Mouse (Mus musculus): Measurements from ENCODE around the gene Sirt2.
A peak's percentile ranks its signal among the peaks of the same experiment; 100 is the strongest.

Gene Sirt2

DNA sequence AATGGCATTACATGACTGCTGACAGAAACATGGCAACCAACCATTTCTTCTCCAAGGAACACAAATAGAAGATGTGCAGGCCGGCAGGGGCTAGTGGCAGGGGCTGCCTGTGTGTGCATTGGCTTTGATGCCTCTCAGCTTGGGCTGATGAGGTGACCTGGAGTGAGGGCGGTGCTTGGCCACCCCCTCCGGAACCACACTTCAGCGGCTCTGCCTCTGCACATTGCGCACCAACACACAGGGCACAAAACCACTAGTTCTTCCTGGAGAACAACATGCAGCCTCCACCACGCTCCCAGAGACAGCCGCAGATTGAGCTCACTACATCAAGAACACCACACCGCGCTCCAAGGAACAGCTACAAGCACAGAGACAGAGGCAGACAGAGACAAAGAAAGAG lies 49.7 kb downstream of the Sirt2 start:
- peak; percentile 22 for DNase-seq (ENCODE audit: low spot score)

- no peak for DNase-seq (ENCODE audit: low spot score)
Observed at GRCm38 (mm10) chr7:28816920-28817319, 50.4 kb downstream of the Sirt2 start.

DNA sequence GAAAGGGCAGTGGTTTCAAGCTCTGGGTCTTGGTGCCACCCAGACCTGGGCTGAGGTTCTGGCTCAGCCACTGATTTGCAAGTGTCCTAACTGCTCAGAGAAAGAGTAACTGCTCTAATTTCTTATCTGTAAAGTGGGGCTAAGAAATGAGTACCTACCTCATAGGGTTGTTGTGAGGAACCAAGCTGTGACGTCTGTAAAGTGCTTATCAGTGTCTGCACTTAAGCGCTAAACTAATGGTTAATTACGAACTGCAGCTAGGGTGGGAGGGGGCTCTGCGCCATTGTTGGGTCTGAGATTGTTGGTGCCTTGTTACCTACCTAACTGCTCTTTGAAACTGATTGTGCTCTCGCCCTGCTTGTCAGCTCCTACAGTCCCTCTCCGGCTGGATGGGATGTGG lies 51.0 kb downstream of the Sirt2 start:
- DNase-seq (ENCODE audit: low spot score), result no peak

DNA sequence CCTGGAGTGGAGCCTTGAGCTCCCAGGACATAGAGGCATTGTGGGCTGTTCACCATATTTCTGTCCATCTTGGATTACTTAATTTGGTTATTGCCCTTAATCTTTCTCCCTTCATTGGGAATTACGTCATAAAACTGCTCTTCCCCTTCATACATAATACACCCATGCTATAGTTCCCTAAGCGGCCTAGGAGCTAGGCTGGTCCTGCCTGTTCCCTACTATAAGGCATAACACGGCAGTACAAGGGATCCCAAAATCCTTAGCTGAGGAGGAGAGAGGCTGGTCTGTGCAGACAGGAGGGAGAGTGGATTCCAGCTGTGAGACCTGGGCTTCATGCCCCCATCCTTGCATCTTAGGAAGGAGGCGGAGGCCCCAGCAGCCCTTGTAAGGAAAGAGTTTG lies 51.4 kb downstream of the Sirt2 start:
- peak; percentile 32 for DNase-seq (ENCODE audit: low spot score)

DNA sequence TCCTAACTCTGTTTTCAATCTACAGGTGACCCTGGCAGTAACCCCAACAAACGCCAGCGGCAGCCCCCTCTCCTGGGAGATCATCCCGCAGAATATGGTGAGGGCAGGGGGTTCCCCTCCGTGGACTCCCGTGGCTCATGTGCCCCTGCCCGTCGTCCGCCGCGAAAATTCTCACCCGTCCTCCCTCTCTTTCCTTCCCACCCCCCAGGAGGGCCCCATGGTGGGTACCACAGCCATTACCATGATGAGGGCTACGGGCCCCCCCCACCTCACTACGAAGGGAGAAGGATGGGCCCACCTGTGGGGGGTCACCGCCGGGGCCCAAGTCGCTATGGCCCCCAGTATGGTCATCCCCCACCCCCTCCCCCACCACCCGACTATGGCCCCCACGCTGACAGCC lies 51.9 kb downstream of the Sirt2 start:
- DNase-seq (ENCODE audit: low spot score), result no peak

DNA sequence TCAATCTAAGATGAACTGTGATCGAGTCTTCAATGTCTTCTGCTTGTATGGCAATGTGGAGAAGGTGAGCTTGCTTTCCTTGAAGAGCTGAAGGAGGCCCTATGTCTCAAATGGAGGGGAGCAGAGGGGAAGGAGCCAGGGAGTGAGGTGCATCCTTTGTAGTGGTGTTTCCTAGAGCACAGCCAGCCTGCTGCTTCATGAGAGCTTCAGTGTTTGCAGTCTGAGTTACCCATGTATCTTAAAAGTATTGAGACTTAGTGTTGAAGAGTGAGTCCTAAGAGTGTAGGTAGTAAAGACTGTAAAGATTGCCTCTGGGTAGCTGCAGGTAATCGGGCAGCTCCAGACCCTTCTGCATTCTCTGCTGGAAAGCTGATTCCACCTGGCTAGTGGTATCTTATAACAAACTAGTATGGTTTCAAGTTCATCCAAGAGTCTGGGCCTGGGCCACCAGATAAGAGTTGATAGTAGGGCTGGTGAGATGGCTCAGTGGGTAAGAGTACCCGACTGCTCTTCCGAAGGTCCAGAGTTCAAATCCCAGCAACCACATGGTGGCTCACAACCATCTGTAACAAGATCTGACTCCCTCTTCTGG lies 52.4 kb downstream of the Sirt2 start:
- DNase-seq (ENCODE audit: low spot score), result no peak

GRCm38 (mm10) chr7:28819571-28819970 lies 53.0 kb downstream of the Sirt2 start:
- no peak for DNase-seq (ENCODE audit: low spot score)

GRCm38 (mm10) chr7:28820358-28821260 lies 54.1 kb downstream of the Sirt2 start:
- DNase-seq (ENCODE audit: low spot score), result peak; percentile 91

GRCm38 (mm10) chr7:28821261-28821831 lies 54.8 kb downstream of the Sirt2 start:
- DNase-seq (ENCODE audit: low spot score), result peak; percentile 88

GRCm38 (mm10) chr7:28822556-28822955 lies 56.0 kb downstream of the Sirt2 start:
- no peak for DNase-seq (ENCODE audit: low spot score)

DNA sequence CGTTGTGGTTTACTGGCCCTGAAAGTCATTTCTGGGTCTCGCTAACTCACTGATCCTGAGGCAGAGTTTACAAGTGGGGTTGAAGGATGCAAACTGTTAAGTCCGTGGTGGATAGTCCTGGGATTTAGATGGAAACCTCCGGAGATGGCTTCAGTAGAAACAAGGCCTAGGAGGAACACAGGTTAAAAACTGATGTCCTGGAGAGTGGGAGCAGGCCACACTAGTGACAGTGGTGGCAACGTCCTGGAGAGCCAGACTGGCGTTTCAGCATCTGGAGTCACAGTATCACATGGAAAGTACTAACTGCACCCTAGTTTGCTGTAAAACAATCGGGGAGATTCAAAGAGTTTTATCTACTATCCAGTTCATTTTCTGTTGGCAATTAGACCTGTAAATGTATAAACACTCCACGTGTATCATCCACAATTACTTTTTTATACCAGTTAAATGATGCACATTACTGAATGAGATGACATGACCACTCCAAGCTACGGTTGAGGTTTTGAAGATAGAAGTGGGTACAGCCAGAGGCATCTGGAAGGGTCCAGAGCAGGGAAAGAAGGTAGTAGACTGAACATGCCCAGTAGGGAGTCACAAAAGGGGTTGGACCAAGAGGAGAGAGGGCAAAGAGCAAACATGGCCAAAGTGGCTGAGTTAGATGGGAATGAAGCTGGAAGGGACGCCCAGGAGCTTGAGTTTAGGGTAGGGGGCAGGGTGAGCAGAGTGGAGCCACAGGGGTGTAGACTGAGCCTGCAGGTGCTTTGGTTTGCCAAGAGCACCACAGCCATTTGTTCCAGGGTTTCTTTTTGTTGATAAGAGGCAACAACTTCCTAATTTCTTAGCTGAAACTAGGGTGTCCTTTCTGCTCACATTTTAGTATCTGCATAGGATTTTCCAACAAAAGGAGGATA lies 56.7 kb downstream of the Sirt2 start:
- no peak for DNase-seq (ENCODE audit: low spot score)

GRCm38 (mm10) chr7:28823932-28824331 lies 57.4 kb downstream of the Sirt2 start:
- DNase-seq (ENCODE audit: low spot score), result no peak

DNA sequence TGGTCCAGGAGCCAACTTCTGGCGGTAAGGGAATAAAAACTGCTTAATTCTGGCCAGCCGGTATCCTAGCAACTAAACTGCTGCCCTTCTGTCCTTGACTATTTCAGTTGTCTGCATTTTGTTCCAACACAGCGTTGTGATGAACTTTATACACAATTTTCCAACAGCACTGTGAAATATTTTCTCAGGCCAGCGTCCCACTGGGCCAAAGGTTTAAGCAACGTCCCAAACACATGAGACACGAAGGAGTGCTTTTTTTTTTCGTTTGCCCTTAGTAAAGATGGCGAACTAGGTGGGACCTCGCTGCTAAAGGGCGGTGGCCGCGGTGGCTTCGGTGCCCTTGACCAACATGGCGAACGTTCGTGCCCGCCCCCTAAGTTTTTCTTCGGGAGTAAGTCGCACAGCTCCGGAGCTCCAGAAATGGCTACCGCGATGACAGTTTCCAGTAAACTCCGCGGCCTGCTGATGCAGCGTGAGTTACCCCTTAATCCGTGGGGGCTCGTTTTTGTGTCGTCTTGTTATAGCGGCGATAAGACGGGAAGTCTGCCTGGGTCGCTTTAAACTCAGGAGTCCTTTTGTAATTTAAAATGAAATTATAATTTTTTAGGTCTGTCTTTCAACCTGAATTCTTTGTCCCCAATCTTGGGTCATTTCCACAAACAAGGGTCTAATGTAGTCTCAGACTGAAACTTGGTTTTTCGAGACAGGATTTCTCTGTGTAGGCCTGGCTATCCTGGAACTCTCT lies 58.6 kb downstream of the Sirt2 start, which contains the start of gene Ech1:
Gene Ech1 (plus strand): TSS at position 277 of the 745 bp plus-strand sequence.
- DNase-seq (ENCODE audit: low spot score), result peak; percentile 92

DNA sequence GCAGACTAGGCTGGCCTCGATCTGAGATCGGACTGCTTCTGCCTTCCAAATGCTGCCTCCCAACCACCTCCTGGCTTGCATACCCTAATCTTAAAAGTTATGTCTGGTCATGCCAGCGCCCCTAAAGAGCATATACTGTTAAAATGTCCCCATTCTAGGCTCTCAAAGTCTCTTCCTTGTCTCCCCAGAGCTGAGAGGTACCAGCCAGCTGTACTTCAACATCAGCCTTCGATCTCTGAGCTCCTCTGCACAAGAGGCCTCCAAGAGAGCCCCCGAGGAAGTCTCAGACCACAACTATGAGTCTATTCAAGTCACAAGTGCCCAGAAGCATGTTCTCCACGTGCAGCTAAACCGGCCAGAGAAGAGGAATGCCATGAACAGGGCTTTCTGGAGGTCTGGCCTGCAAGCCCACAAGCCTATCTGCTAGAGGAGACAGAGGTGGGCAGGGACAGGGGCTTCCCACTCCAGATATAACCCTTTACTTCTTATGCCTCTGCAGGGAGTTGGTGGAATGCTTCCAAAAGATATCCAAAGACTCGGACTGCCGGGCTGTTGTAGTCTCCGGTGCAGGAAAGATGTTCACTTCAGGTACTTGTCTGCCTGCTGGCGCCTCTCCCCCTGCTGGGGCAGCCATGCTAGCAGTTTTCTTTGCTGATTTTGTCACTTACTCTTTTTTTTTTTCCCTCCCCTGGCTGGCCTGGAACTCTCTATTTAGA lies 59.3 kb downstream of the Sirt2 start:
- DNase-seq (ENCODE audit: low spot score), result peak; percentile 41

DNA sequence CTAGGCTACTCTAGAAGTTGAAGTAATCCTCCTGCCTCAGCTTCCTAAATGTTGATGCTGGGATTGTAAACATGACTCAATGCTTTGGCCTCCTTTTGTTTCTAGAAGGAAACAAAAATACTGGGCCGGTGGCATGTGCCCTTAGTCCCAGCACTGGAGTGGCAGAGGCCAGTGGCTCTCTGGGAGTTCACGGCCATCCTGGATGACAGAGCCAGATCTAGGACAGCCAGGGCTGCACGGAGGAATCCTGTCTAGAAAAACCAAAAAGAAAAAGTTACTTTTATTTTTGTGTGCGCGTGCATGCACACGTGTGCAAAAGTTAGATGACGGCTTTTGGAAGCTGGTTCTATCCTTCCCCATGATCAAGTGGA lies 59.9 kb downstream of the Sirt2 start:
- DNase-seq (ENCODE audit: low spot score), result no peak

DNA sequence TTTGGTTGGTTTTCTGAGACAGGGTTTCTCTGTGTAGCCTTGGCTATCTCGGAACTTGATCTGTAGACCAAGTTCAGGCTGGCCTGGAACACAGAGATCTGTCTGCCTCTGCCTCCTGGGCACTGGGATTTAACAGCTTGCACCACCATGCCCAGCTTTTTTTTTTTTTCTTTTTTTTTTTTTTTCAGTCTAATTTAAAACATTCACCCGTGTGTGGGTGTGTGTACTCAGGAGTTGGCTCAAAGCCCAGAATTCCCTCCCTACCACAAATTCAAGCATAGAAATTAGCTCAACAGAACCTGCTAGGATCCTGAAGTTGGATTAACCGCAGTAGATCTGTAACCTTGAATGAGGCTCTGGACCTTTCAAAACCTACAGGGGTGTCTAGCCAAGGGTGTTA lies 60.8 kb downstream of the Sirt2 start:
- peak; percentile 91 for DNase-seq (ENCODE audit: low spot score)

DNA sequence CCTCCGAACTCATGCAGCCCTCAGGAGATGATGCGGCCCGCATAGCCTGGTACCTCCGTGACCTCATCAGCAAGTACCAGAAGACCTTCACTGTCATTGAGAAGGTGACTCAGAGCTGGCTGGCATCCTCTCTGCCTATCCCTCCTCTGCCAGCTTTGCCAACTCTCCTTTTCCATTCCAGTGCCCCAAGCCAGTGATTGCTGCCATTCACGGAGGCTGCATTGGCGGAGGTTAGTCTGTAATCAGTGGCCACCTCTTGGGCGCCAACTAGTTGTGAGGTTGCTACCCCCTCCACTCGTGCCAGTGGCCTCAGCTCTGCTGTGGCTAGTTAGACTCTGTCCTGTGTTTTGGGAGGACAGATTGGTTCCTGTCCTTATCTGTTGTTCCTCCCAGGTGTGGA lies 63.3 kb downstream of the Sirt2 start:
- DNase-seq (ENCODE audit: low spot score), result no peak

DNA sequence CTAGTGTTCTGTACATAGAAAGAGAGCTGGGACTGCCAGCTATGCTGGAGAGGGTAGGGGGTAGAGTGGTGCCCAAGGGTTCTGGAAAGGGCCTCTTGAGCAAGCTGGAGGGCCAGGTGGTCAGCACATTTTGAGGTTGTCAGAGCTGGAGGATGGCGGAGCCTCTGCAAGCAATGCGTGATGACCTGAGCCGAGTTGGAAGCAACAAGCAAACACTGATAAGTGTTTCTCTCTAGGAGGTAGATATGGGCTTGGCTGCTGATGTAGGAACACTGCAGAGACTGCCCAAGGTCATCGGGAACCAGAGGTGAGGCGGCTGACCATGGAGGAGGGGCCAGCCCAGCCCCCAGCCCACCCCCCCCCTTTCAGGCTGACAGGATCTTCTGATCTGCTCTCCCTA lies 64.4 kb downstream of the Sirt2 start:
- no peak for DNase-seq (ENCODE audit: low spot score)

- no peak for DNase-seq (ENCODE audit: low spot score)
Observed at GRCm38 (mm10) chr7:28831411-28832125, 65.0 kb downstream of the Sirt2 start.

GRCm38 (mm10) chr7:28832137-28832536 lies 65.6 kb downstream of the Sirt2 start:
- DNase-seq (ENCODE audit: low spot score), result no peak

Data from MN1 (cell line).